11 mouse cellular contexts compared by ENCODE assay signal in the genomic region with DNA sequence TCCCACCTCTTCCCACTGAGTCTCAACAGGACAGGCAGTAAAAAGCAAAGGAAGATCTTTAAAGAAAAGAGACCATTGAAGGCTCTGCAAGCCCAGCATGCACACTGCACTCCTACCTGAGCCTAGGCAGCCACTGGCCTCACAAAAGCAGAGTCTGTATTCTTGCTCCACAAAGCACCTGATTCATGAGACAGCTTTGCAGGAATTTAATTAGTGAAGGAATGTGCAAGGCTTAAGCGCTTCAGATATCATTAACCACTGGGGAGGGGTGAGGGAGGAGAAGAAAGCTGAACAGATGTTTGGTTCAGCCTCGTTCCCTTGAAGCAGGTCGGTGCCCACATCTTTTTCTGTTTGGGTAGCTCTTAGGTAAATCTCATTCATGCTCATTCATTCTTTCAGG.
DNase-seq lines count a peak whose midpoint lies in the region; ATAC-seq lines count a peak whose summit lies in the region.
"Had no signal": no experiment of that assay in that cellular context is flagged by ENCODE, and none has a peak within 500 bp of the region (broad histone marks: within the 10 kb centered on the region; RNA-seq: fewer than 3 reads in every experiment).

No protein-coding gene starts in this region.

- H3K27ac ChIP-seq in forebrain, embryonic 10.5 days: 0 out of 2 replicates have a peak overlapping the region, but pooled peaks have one; percentile 68
- no peak overlapping the region for H3K27ac ChIP-seq in forebrain, embryonic 12.5 days
- H3K27ac ChIP-seq in midbrain, embryonic 11.5 days (ENCODE audit: low read depth, low read length): no peak overlapping the region
- H3K27ac ChIP-seq: liver, embryonic 14.5 days; stomach, embryonic 15.5 days had no signal

- no peaks in the 10 kb centered on the region for H3K27me3 ChIP-seq in forebrain, embryonic 10.5 days (ENCODE audit: poor library complexity, severe bottlenecking)
- H3K27me3 ChIP-seq in forebrain, embryonic 12.5 days: no peaks in the 10 kb centered on the region
- H3K27me3 ChIP-seq in midbrain, embryonic 11.5 days (ENCODE audit: control insufficient read depth, insufficient read depth, low read length): no peaks in the 10 kb centered on the region
- H3K27me3 ChIP-seq: stomach, embryonic 15.5 days had no signal

- no peak; the same call in 1 of the 2 replicates for ATAC-seq in forebrain, embryonic 12.5 days (ENCODE audit: low FRiP score)
- ATAC-seq in midbrain, embryonic 11.5 days (ENCODE audit: low FRiP score): no peak

- H3K4me2 ChIP-seq in forebrain, embryonic 12.5 days: no peak overlapping the region
- H3K4me2 ChIP-seq in midbrain, embryonic 11.5 days: no peak overlapping the region
- H3K4me2 ChIP-seq: stomach, embryonic 15.5 days had no signal

- DNase-seq in forebrain, embryonic 10.5 days (ENCODE audit: extremely low spot score, low spot score): no peak
- peak; percentile 53 for DNase-seq in Muller cell, postnatal 12 days (ENCODE audit: inconsistent ontology term)
- peak; percentile 57 for DNase-seq in forelimb bud, embryonic 11.5 days (ENCODE audit: low read depth, low spot score)
- peak; percentile 47 for DNase-seq in kidney, postnatal 10 days
- no peak for DNase-seq in gastrocnemius, postnatal 10 days
- DNase-seq in midbrain, embryonic 11.5 days (ENCODE audit: low spot score, missing footprints): no peak
- DNase-seq in thymus, postnatal 0 days (ENCODE audit: low spot score): no peak
- DNase-seq: layer of hippocampus, postnatal 36 days had no signal

- H3K4me1 ChIP-seq in forebrain, embryonic 10.5 days: peaks cover 16% of the 10 kb centered on the region
- peaks cover 9% of the 10 kb centered on the region; the same call in 1 of the 2 replicates for H3K4me1 ChIP-seq in forebrain, embryonic 12.5 days
- H3K4me1 ChIP-seq in midbrain, embryonic 11.5 days (ENCODE audit: control insufficient read depth, insufficient read depth, low read length): no peaks in the 10 kb centered on the region
- H3K4me1 ChIP-seq: stomach, embryonic 15.5 days had no signal

- no peak overlapping the region for H3K4me3 ChIP-seq in forebrain, embryonic 10.5 days
- H3K4me3 ChIP-seq in forebrain, embryonic 12.5 days (replicated peaks): no peak overlapping the region
- no peak overlapping the region for H3K4me3 ChIP-seq in midbrain, embryonic 11.5 days (ENCODE audit: low read depth, low read length)
- H3K4me3 ChIP-seq: stomach, embryonic 15.5 days had no signal

- H3K9ac ChIP-seq in forebrain, embryonic 12.5 days: no peak overlapping the region
- no peak overlapping the region for H3K9ac ChIP-seq in midbrain, embryonic 11.5 days (ENCODE audit: low read length)
- H3K9ac ChIP-seq: liver, embryonic 14.5 days; stomach, embryonic 15.5 days had no signal

- no peaks in the 10 kb centered on the region for H3K9me3 ChIP-seq in forebrain, embryonic 10.5 days
- H3K9me3 ChIP-seq in forebrain, embryonic 12.5 days: no peaks in the 10 kb centered on the region
- H3K9me3 ChIP-seq in midbrain, embryonic 11.5 days (ENCODE audit: control insufficient read depth, low read length): no peaks in the 10 kb centered on the region
- H3K9me3 ChIP-seq: stomach, embryonic 15.5 days had no signal

- H3K36me3 ChIP-seq in forebrain, embryonic 10.5 days (replicated peaks): no peaks in the 10 kb centered on the region
- H3K36me3 ChIP-seq in forebrain, embryonic 12.5 days (replicated peaks): no peaks in the 10 kb centered on the region
- H3K36me3 ChIP-seq in midbrain, embryonic 11.5 days (ENCODE audit: control insufficient read depth, insufficient read depth, low read length): no peaks in the 10 kb centered on the region
- H3K36me3 ChIP-seq: stomach, embryonic 15.5 days had no signal

- WGBS in forebrain, embryonic 10.5 days: 7% methylated on average over 3 of the region's 3 CpGs
- WGBS in forebrain, embryonic 12.5 days: 5% methylated on average over 3 of the region's 3 CpGs
- WGBS in midbrain, embryonic 11.5 days: 23% methylated on average over 3 of the region's 3 CpGs

Comparison
In these comparisons a context has a peak if more than half of its experiments do, and no peak if none do; other contexts are left out.
1. DNase-seq: peak in Muller cell, postnatal 12 days (single experiment), forelimb bud, embryonic 11.5 days (single experiment) and kidney, postnatal 10 days (single experiment); none in forebrain, embryonic 10.5 days (single experiment), gastrocnemius, postnatal 10 days (single experiment), midbrain, embryonic 11.5 days (single experiment) and thymus, postnatal 0 days (single experiment).